Mouse (Mus musculus) lung, embryonic 16.5 days (tissue): ENCODE data around the gene Ret. TPM values are rescaled to one million over a fixed set of nuclear protein-coding genes. Genes with fewer than 3 reads are reported as not detected.

ENCODE experiments used
- polyA plus RNA-seq: library from polyadenylated mRNA; unstranded; fragments of >200 nt; fragmentation: Nextera tagmentation; extraction: Ambion mirVana; gene quantifications from 2 replicates; pipeline ENCODE4 v1.2.1, GENCODE M21; 2015

Gene Ret
- polyA plus RNA-seq, 1 experiment from 2014 or later, result 1.6 TPM

Other genes starting within 250 kb of the Ret start
- 6.1 and 6.3 TPM in 2 replicates for gene Rasgef1a, start 186.3 kb downstream of the Ret start, polyA plus RNA-seq
- 22.9 and 23.1 TPM in 2 replicates for gene Csgalnact2, start 58.6 kb downstream of the Ret start, polyA plus RNA-seq
- 31.6 and 35.2 TPM in 2 replicates for gene Bms1, start 221.8 kb upstream of the Ret start, polyA plus RNA-seq